In genomic region chr5:87589916-87590315, GRCm38 (mm10) we compare ENCODE assay signal across 23 mouse cellular contexts. TPM values are rescaled to one million over a fixed set of nuclear protein-coding genes. Genes with fewer than 3 reads are reported as not detected.
DNase-seq lines count a peak whose midpoint lies in the region; ATAC-seq and TF ChIP-seq lines count a peak whose summit lies in the region.
"Had no signal": no experiment of that assay in that cellular context is flagged by ENCODE, and none has a peak within 500 bp of the region (broad histone marks: within the 10 kb centered on the region; RNA-seq: fewer than 3 reads in every experiment).

No protein-coding gene starts in this region.

- no peak overlapping the region for H3K4me2 ChIP-seq in liver, embryonic 12.5 days

- H3K4me1 ChIP-seq in liver, adult 2 months (ENCODE audit: control insufficient read depth, insufficient read depth, low read length) = no peaks in the 10 kb centered on the region; the same call in 1 of the 2 replicates
- no peaks in the 10 kb centered on the region for H3K4me1 ChIP-seq in liver, embryonic 12.5 days

- peak; percentile 93 for DNase-seq in liver, adult 2 months (ENCODE audit: extremely low read depth, low read depth, low spot score)
- DNase-seq: adrenal gland, adult 2 months; adrenal gland, adult 8-10 months; adrenal gland, postnatal 10 days; adrenal gland, postnatal 14 days; adrenal gland, postnatal 25 days; adrenal gland, postnatal 36 days; B cell, adult 2 months; cerebellum, adult 11 months; cerebellum, adult 11-12 months; cerebellum, adult 18-20 months; cerebellum, adult 2 months had no signal

- no peak overlapping the region for H3K27ac ChIP-seq in liver, adult 2 months (replicated peaks; ENCODE audit: insufficient read depth, low read depth, low read length)
- no peak overlapping the region for H3K27ac ChIP-seq in liver, embryonic 12.5 days

- H3K36me3 ChIP-seq in liver, adult 2 months (ENCODE audit: control insufficient read depth, insufficient read depth, low read length) = no peaks in the 10 kb centered on the region
- no peaks in the 10 kb centered on the region for H3K36me3 ChIP-seq in liver, embryonic 12.5 days
- H3K36me3 ChIP-seq: G1E had no signal

- TF ChIP-seq CTCF in liver, adult 2 months (IDR thresholded peaks at IDR 0.05; ENCODE audit: low read depth, low read length) = no peak

- no peak overlapping the region for H3K4me3 ChIP-seq in liver, adult 2 months (ENCODE audit: insufficient read depth, low read depth, low read length)
- no peak overlapping the region for H3K4me3 ChIP-seq in liver, embryonic 12.5 days

- 17% methylated on average over 2 of the region's 2 CpGs for WGBS in liver, adult 2 months
- 51% methylated on average over 2 of the region's 2 CpGs for WGBS in liver, embryonic 12.5 days (ENCODE audit: insufficient replicate concordance)

- no peak for ATAC-seq in liver, embryonic 12.5 days
- ATAC-seq: activated CD4-positive, CD25-positive, alpha-beta regulatory T cell, adult 4 months; CD4-positive, CD25-positive, alpha-beta regulatory T cell, adult 4 months; Patski had no signal

- no peaks in the 10 kb centered on the region for H3K9me3 ChIP-seq in liver, embryonic 12.5 days (replicated peaks)
- H3K9me3 ChIP-seq: G1E had no signal

- TF ChIP-seq POLR2A in liver, adult 2 months (IDR thresholded peaks at IDR 0.05; ENCODE audit: extremely low read depth, insufficient read depth, low read length) = no peak

- no peaks in the 10 kb centered on the region for H3K79me2 ChIP-seq in liver, adult 2 months (ENCODE audit: control insufficient read depth, insufficient read depth, low read length)

- no peaks in the 10 kb centered on the region for H3K27me3 ChIP-seq in liver, adult 2 months (ENCODE audit: control insufficient read depth, insufficient read depth, low read length)
- H3K27me3 ChIP-seq in liver, embryonic 12.5 days (replicated peaks) = no peaks in the 10 kb centered on the region
- H3K27me3 ChIP-seq: CH12.LX had no signal

- no peak overlapping the region for H3K9ac ChIP-seq in liver, adult 2 months (ENCODE audit: low read depth, low read length)
- H3K9ac ChIP-seq in liver, embryonic 12.5 days = no peak overlapping the region

RNA-seq across cellular contexts. Expression of gene Sult1e1, which starts 1.5 kb away (rescaled TPM):
- total RNA-seq in liver, adult 2 months (2014; rRNA removed) = 0.09 and 0.20 TPM in 2 replicates
- 0.49 TPM in 1 of 2 replicates, not detected in the other for polyA plus RNA-seq in liver, adult 2 months (2012; rRNA removed)
- not detected in 2 replicates for polyA plus RNA-seq in liver, embryonic 12.5 days (2016; fragmentation: Nextera tagmentation; extraction: Ambion mirVana)
- total RNA-seq: CH12.LX, G1E, MEL had no signal
- polyA plus RNA-seq: activated CD4-positive, CD25-positive, alpha-beta regulatory T cell, adult 4 months; adrenal gland, adult 2 months; brain, embryonic 14.5 days; C2C12; CD4-positive, CD25-positive, alpha-beta regulatory T cell, adult 4 months; cerebellum, adult 2 months; G1E; Patski had no signal

RNA-seq across cellular contexts. Expression of gene Sult1d1, which starts 21.1 kb away (rescaled TPM):
- 141 and 268 TPM in 2 replicates for total RNA-seq in liver, adult 2 months (2014; rRNA removed)
- 6.7 and 10.2 TPM in 2 replicates for polyA plus RNA-seq in liver, adult 2 months (2012; rRNA removed)
- polyA plus RNA-seq in liver, embryonic 12.5 days (2016; fragmentation: Nextera tagmentation; extraction: Ambion mirVana) = 0.89 and 1.0 TPM in 2 replicates
- total RNA-seq: adrenal gland, postnatal 25 days; adrenal gland, postnatal 36 days; CH12.LX; ES-E14; MEL had no signal
- polyA plus RNA-seq: adrenal gland, adult 2 months; brain, embryonic 14.5 days; C2C12; CD4-positive, CD25-positive, alpha-beta regulatory T cell, adult 4 months; cerebellum, adult 2 months; G1E; Patski had no signal

RNA-seq across cellular contexts. Expression of gene Sult1b1, which starts 51.9 kb away (rescaled TPM):
- total RNA-seq in liver, adult 2 months (2014; rRNA removed) = 21.9 and 36.1 TPM in 2 replicates
- 1.9 and 3.7 TPM in 2 replicates for polyA plus RNA-seq in liver, adult 2 months (2012; rRNA removed)
- polyA plus RNA-seq in liver, embryonic 12.5 days (2016; fragmentation: Nextera tagmentation; extraction: Ambion mirVana) = 0.48 and 0.64 TPM in 2 replicates
- total RNA-seq: adrenal gland, adult 18-20 months; adrenal gland, adult 2 months; adrenal gland, adult 8-10 months; adrenal gland, postnatal 25 days; adrenal gland, postnatal 36 days; CH12.LX; ES-E14; MEL had no signal
- polyA plus RNA-seq: activated CD4-positive, CD25-positive, alpha-beta regulatory T cell, adult 4 months; adrenal gland, adult 2 months; brain, embryonic 14.5 days; C2C12; CD4-positive, CD25-positive, alpha-beta regulatory T cell, adult 4 months; cerebellum, adult 2 months; G1E; Patski had no signal
